Mouse (Mus musculus) left cerebral cortex, adult 11 months (tissue): ENCODE measurements around the gene Slc45a3.

Source experiments
- DNase-seq: peaks from one replicate; pipeline ENCODE4 v3.0.0; 2022; ENCODE audit warnings: low spot score

Slc45a3 gene

DNA sequence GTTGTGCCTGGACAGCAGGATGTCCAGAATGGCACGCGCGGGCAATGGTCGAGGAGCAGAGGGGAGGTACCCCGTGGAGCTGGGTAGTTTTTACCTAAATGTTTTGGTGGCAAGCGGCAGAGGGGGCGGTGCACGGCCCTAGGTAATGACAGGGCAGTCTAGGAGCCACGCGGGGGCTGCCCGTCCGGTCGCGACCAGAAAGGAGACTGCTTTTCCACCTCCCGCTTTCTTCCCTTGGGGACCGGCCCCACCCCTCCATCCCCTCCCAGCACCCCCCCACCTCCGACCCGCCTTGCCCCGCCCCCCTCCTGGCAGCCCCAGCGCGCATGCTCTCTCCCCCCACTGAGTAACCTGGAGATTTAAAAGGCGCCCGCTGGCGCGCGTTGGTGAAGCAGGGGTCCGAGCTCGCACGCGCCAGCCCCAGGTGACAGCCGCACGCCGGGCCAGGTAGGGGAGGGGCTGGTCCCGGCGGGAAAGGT is at the start of gene Slc45a3:
Gene Slc45a3, plus strand, starts transcription at position 362 of the 479 bp plus-strand sequence.
- no peak for DNase-seq

GRCm38 (mm10) chr1:131917634-131918033 is 45.1 kb upstream of the Slc45a3 start:
- DNase-seq: no peak

GRCm38 (mm10) chr1:131919052-131919451 is 43.7 kb upstream of the Slc45a3 start:
- no peak for DNase-seq

DNA sequence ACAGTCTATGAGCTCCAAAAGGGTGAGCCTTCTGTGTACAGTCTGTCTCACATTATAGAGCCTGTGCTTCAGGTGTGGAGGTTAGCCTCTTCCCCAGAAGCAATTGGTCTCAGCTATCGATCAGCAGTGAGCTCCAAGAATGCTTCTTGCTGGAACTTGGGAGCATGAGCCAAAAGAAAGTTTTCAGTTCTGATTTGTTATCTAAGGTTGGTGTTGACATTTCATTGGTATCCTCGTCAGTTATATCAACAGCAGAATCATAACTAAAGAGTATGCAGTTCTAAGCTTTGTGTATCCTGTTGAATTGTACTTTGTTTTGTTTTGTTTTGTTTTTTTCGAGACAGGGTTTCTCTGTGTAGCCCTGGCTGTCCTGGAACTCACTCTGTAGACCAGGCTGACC is 40.7 kb upstream of the Slc45a3 start:
- DNase-seq: no peak

- no peak for DNase-seq
Observed at GRCm38 (mm10) chr1:131933471-131933870, 29.3 kb upstream of the Slc45a3 start.

DNA sequence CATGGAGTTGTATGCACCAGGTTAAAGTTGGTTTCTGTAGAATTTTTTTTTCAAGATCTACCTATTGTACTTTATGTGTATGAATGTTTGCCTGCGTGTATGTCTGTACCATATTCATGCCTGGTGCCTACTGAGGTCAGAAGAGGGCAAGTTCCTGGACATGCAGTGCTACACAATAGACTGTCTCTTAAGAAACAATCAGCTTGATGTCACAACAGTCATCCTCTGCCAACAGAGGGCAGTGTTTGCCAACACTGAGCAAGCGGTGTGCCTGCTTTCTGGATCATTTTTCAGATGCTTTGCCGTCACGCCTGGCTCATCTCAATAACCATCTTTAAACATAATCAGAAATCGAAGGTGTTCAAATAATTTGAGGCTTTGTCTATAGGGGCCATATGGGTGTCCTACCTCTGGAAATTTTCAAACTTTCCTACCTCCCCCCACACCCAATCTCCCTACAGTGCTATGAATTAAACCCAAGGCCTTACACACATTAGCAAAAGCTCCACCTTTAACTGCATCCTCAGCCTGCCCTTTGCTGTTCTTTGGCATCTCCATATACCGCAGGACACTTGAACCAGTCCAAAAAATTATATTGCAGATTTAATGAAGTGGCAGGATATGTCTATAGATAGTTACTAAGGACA is 25.0 kb upstream of the Slc45a3 start:
- DNase-seq: peak; percentile 55

- DNase-seq: no peak
Observed at GRCm38 (mm10) chr1:131938811-131939210, 24.0 kb upstream of the Slc45a3 start.

GRCm38 (mm10) chr1:131940711-131941244 is 22.0 kb upstream of the Slc45a3 start:
- DNase-seq: no peak

- DNase-seq: no peak
Observed at GRCm38 (mm10) chr1:131941501-131941900, 21.3 kb upstream of the Slc45a3 start.

- no peak for DNase-seq
Observed at GRCm38 (mm10) chr1:131942621-131943590, 19.9 kb upstream of the Slc45a3 start.

GRCm38 (mm10) chr1:131945674-131946440 is 16.9 kb upstream of the Slc45a3 start:
- no peak for DNase-seq

DNA sequence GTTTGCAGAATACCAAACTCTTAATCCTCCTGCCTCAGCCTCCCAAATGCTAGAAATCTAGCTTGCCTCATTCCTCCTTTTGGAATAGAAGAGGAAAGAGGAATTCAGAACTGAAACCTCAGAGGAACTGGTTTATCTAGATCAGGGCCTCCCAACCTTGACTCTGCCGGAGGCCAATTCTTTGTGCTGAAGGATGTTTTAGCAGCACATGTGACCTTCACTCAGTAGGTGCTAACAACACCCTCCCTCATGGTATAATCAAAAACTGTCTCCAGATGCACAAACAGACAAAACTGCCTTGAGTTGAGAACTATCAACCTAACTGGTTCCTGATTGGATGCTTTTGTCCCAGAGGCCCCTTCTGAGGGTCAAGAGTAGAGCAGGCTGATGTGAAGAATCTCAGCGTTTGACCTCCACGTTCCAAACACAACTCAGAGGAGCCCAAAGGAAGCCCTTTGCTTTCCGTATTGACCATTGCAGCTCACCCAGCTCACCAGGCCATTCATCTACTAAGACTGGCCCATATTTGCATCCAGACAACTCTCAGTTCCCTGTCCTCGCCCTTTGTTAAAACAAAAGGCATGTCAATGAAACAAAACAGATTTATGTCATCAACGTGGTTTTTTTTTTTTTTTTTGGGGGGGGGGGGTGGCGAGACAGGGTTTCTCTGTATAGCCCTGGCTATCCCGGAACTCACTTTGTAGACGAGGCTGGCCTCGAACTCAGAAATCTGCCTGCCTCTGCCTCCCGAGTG is 16.1 kb upstream of the Slc45a3 start:
- DNase-seq: no peak

- DNase-seq: no peak
Observed at GRCm38 (mm10) chr1:131947997-131948525, 14.7 kb upstream of the Slc45a3 start.

- DNase-seq: no peak
Observed at GRCm38 (mm10) chr1:131954242-131954865, 8.4 kb upstream of the Slc45a3 start.

DNA sequence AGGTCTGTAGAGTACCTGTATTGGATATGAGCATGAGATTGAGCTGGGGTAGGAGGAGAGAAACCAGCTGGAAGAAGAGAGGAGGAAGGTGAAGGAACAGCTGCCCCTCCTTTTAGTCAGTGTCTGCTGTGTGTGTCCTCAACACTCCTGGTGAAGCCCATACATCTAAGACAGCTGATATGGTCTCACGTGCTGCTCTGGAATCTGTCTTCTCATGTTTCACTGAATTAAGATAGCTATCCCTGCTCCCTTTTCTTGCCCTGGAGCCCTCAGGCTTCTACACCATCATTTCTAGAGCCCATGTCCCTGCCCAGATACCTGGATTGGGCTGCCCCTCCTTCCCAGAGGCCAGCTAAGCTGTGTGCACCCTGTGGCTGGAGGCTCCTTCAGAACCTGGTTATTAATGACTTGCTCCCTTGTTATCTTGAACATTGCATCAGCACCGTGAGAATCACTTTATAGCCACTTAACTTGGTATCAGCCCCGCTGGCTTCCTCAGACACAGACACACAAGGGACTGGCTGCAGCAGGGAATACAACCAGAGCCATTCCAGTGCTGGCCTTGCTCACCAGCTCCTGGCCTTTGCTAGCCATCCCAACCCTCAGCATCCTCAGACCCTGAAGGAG is 7.5 kb upstream of the Slc45a3 start:
- DNase-seq: no peak

DNA sequence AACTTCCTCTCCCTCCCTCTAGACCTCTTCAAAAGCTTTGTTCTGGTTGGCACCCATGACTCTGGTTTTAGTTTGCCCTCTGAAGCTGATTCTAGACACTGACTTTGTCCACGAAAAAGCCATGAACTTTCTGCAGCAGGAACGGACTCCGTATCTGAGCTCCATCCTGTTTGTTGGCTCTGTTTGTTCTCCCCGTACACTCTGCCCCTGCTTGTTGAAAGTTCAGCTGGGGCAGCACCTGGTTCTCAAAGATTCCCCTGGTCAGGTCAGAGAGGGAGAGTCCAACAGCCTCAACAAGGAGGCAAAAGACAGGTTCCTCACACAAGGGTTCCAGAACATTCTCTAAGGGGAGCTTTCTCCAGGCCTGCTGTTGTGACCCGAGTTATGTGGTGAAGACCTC is 5.4 kb upstream of the Slc45a3 start:
- no peak for DNase-seq

DNA sequence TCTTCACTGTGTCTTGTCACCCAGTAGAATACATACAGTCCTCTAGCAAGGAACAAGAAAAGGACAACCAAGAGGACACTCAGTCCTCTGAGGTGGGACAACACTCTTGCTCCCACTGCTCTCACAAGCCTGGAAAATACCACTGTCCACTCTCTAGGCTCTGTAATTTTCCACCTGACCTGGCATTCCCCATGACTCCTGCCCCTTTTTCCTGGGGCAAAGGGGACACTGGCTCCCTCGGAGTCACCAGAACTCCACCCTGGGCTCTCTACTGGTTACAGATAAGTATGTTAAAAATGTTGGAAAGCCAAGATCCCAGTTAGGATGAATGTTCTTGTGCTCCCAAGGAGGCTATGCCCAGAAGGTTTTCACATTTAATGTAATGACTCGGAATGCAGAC is 1.8 kb upstream of the Slc45a3 start:
- no peak for DNase-seq

DNA sequence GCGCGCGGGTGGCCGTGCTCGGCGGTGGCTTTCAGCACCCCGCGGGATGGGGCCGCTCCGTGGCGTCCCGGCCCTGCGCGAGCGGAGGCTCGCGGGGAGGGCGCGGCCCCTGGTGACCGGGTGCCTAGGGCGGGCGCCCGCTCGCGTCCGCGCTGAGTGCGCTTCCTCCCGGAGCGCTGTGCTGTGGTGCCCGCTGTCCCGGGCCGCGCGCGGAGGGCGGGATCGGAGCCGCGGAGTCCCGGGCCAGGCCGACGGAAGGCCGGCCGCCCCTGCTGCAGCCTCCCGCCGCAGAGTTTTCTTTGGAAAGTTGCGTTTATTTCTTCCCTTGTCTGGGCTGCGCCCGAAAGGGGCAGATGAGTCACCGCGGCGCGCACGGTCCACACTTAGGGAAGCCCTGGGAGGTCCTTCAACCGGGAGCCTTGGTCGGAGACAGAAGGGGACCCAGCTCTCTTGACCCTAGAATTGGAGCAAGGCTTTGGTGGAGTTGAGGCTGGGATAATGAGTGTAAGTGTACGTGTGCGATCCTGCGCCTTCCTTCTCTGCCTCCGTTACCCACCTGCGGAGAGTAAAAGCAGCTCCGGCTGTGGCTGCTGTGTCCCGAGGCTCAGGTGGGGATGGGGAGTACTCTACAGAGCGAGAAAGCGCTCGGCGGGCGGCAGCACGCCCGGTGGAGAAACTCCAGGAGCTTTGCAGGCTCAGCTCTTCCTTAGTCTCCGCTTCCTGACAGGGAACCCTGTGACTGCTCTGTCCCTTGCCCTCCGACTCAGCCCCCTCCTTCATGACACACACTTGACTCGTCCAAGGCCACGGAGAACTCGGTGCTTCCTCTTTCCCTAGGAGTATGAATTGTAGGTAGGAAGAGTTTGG is 551 bp downstream of the Slc45a3 start:
- no peak for DNase-seq

GRCm38 (mm10) chr1:131964100-131964499 is 1.3 kb downstream of the Slc45a3 start:
- DNase-seq: no peak
